Mouse (Mus musculus) erythroblast, embryonic 14.5 days (primary cell): Measurements from ENCODE around the gene Igfbpl1. TPM values are rescaled to one million over a fixed set of nuclear protein-coding genes. Genes with fewer than 3 reads are reported as not detected.
A peak's percentile ranks its signal among the peaks of the same experiment; 100 is the strongest.

Experiments
- H3K27me3 ChIP-seq: 2 replicates; pipeline ENCODE4 v1.6.1; 2012; ENCODE audit warnings: inconsistent platforms; ENCODE audit not compliant: control insufficient read depth
- H3K36me3 ChIP-seq: 2 replicates; pipeline ENCODE4 v1.6.1; 2012; ENCODE audit warnings: mild to moderate bottlenecking, inconsistent platforms; ENCODE audit not compliant: control insufficient read depth
- H3K4me1 ChIP-seq: 2 replicates; pipeline ENCODE4 v1.6.1; 2012; ENCODE audit warnings: inconsistent platforms; ENCODE audit not compliant: control insufficient read depth
- H3K4me3 ChIP-seq: replicated peaks from 2 replicates; pipeline ENCODE3; 2012; ENCODE audit warnings: moderate library complexity, mild to moderate bottlenecking, inconsistent platforms
- H3K9me3 ChIP-seq: 2 replicates; pipeline ENCODE4 v1.6.1; 2012; ENCODE audit warnings: low read length, inconsistent platforms, mixed read lengths; ENCODE audit not compliant: control insufficient read depth
- GATA1 ChIP-seq: IDR thresholded peaks from 2 replicates; pipeline ENCODE4 v1.6.1; 2012; ENCODE audit warnings: low read length, inconsistent platforms, mixed read lengths
- TAL1 ChIP-seq: IDR thresholded peaks from 3 replicates; pipeline ENCODE4 v1.6.1; 2012; ENCODE audit warnings: low read length, inconsistent platforms, mixed read lengths
- polyA plus RNA-seq: library from polyadenylated mRNA; stranded (reverse); fragments of >175 nt; gene quantifications from 2 replicates; pipeline ENCODE4 v1.2.3, GENCODE M21; 2012

The Igfbpl1 gene
- polyA plus RNA-seq: not detected in 2 replicates

GRCm38 (mm10) chr4:45826275-45827040, at the start of gene Igfbpl1:
Gene Igfbpl1, minus strand, starts transcription at chr4:45826923.
- Histone ChIP-seq H3K27me3 (peaks cover 66% of the 10 kb centered on the region), H3K4me1 (no peaks in the 10 kb centered on the region), H3K4me3 (no peak within 1 kb of the TSS), H3K9me3 (no peaks in the 10 kb centered on the region), H3K36me3 (no peaks in the 10 kb centered on the region)
- TF ChIP-seq TAL1 (no peak), GATA1 (no peak)

DNA sequence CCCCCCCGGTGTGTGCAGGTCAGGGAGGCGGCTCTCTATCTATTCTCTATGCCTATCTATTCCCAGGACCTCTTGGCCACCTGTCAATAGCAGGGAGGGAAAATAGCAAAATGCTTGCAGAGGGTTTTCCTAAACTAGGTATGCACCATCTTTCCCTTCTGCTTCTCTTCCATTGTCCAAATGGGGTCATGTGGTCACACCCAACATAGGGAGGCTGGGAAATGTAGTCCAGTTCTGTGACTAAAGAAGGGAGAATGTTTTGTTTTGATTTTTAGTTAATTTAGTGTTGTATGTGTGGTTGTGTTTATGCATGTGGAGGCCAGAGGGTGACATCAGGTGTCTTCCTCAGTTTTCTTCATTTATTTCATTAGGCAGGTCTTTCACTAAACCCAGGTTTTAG, 45.4 kb upstream of the Igfbpl1 start:
- TF ChIP-seq TAL1 (no peak), GATA1 (no peak)
- H3K27me3 ChIP-seq: no peaks in the 10 kb centered on the region
- no peaks in the 10 kb centered on the region; the same call in 1 of the 2 replicates for H3K36me3 ChIP-seq
- H3K4me3 ChIP-seq: no peak overlapping the region
- H3K4me1 ChIP-seq: no peaks in the 10 kb centered on the region
- H3K9me3 ChIP-seq: peaks cover 13% of the 10 kb centered on the region

GRCm38 (mm10) chr4:45869021-45869815, 42.5 kb upstream of the Igfbpl1 start:
- no peaks in the 10 kb centered on the region for H3K27me3 ChIP-seq
- TF ChIP-seq GATA1 (no peak), TAL1 (no peak)
- H3K4me1 ChIP-seq: no peaks in the 10 kb centered on the region
- no peaks in the 10 kb centered on the region; the same call in 1 of the 2 replicates for H3K36me3 ChIP-seq
- H3K4me3 ChIP-seq: no peak overlapping the region
- no peaks in the 10 kb centered on the region for H3K9me3 ChIP-seq

GRCm38 (mm10) chr4:45867416-45867815, 40.7 kb upstream of the Igfbpl1 start:
- Histone ChIP-seq H3K27me3 (no peaks in the 10 kb centered on the region), H3K9me3 (no peaks in the 10 kb centered on the region), H3K36me3 (no peaks in the 10 kb centered on the region), H3K4me1 (no peaks in the 10 kb centered on the region), H3K4me3 (no peak overlapping the region)
- TF ChIP-seq GATA1 (no peak), TAL1 (no peak)

GRCm38 (mm10) chr4:45861160-45861559, 34.4 kb upstream of the Igfbpl1 start:
- Histone ChIP-seq H3K4me1 (no peaks in the 10 kb centered on the region), H3K4me3 (no peak overlapping the region), H3K9me3 (no peaks in the 10 kb centered on the region), H3K27me3 (no peaks in the 10 kb centered on the region), H3K36me3 (no peaks in the 10 kb centered on the region; the same call in 1 of the 2 replicates)
- TF ChIP-seq GATA1: no peak
- TF ChIP-seq TAL1: no peak

- H3K36me3 ChIP-seq: no peaks in the 10 kb centered on the region; the same call in 1 of the 2 replicates
- no peak overlapping the region for H3K4me3 ChIP-seq
- TF ChIP-seq GATA1 (no peak), TAL1 (no peak)
- H3K27me3 ChIP-seq: no peaks in the 10 kb centered on the region
- H3K4me1 ChIP-seq: no peaks in the 10 kb centered on the region
- H3K9me3 ChIP-seq: no peaks in the 10 kb centered on the region
These were observed 29.2 kb upstream of the Igfbpl1 start for GRCm38 (mm10) chr4:45855803-45856424.

- TF ChIP-seq TAL1 (no peak), GATA1 (no peak)
- Histone ChIP-seq H3K9me3 (no peaks in the 10 kb centered on the region), H3K4me1 (no peaks in the 10 kb centered on the region), H3K36me3 (no peaks in the 10 kb centered on the region), H3K27me3 (peaks cover 3% of the 10 kb centered on the region), H3K4me3 (no peak overlapping the region)
These were observed 26.9 kb upstream of the Igfbpl1 start for GRCm38 (mm10) chr4:45853496-45854246.

DNA sequence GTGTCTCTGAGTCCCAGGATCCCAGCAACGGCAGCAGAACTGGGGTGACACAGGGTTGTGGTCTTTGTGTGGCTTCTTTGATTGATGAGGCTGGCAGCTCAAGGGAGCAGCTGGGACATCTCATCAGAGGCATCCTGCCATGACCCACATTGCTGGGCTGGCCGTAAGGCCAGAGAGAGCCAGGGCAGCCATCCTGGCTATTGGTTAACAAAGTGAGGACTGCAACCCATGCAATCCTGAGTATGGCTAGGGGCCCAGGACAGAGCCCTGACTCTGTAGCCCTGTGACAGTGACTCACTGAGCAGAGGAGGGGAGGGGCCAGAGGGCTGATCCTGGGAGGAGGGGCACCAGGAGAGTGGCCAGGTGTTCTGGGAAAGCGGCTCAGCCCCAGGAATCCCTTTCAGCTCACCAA, 24.9 kb upstream of the Igfbpl1 start:
- Histone ChIP-seq H3K9me3 (no peaks in the 10 kb centered on the region), H3K36me3 (no peaks in the 10 kb centered on the region), H3K4me3 (no peak overlapping the region), H3K4me1 (no peaks in the 10 kb centered on the region), H3K27me3 (peaks cover 3% of the 10 kb centered on the region)
- TF ChIP-seq GATA1 (no peak), TAL1 (no peak)

DNA sequence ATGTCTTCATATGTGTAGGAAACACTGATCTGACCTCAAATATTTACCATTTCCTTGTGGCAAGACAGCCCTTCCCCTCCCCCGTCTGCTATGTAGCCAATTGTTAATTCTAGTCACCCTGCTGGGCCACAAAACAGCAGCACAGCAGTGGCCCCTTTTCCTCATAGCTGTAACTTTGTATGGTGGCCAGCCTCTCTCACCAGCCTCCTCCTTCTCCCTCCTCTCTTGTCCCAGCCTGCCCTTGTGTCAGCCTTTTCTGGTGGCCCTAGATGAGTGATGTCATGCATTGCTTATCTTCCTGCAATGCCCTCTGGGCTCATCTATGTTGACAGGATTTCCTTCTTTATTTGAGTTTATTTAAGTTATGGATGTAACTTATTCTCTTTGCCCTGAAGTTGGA, 22.7 kb upstream of the Igfbpl1 start:
- no peaks in the 10 kb centered on the region for H3K9me3 ChIP-seq
- H3K4me1 ChIP-seq: no peaks in the 10 kb centered on the region
- no peaks in the 10 kb centered on the region for H3K36me3 ChIP-seq
- peak overlapping the region; percentile 20 for H3K4me3 ChIP-seq
- H3K27me3 ChIP-seq: peaks cover 3% of the 10 kb centered on the region
- TF ChIP-seq GATA1 (no peak), TAL1 (no peak)
